Comparison of ENCODE assay signal across 17 mouse cellular contexts in the genomic region with DNA sequence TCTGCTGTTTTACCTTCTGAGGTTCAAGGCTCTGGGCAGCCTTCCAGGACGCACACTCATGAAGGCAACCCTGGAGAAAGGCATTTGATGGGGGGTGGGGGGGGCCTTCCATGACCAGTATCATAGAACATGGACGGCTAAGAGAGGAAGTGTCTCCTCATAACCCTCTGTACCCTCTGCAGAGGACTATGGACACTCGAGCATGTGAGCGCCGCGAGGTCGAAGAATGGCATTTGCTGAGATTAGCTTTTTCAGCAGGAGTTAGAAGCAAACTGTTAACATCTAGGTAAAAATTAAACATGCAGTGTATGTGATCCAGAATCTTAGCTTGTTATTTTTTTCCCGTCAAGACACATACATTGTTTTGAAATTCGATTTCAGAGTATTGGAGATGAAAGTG.
A peak's percentile ranks its signal among the peaks of the same experiment; 100 is the strongest.
DNase-seq lines count a peak whose midpoint lies in the region; ATAC-seq and TF ChIP-seq lines count a peak whose summit lies in the region.
"Had no signal": no experiment of that assay in that cellular context is flagged by ENCODE, and none has a peak within 500 bp of the region (broad histone marks: within the 10 kb centered on the region; RNA-seq: fewer than 3 reads in every experiment).

No protein-coding gene starts in this region.

- TF ChIP-seq CTCF in kidney, adult 2 months (conservative IDR thresholded peaks at IDR 0.05; ENCODE audit: insufficient read depth, insufficient read length, low read depth, low read length), result no peak

- peak; percentile 92 for DNase-seq in kidney, adult 2 months
- DNase-seq in kidney, adult 8-10 months, result peak; percentile 89
- peak; percentile 73 for DNase-seq in kidney, postnatal 10 days
- peak; percentile 24 to 56 for DNase-seq in kidney, postnatal 4 days
- no peak for DNase-seq in forebrain, embryonic 11.5 days (ENCODE audit: low spot score)
- no peak for DNase-seq in testis, postnatal 14 days (ENCODE audit: low spot score)
- DNase-seq in layer of hippocampus, postnatal 36 days, result no peak
- DNase-seq: adrenal gland, adult 8-10 months; adrenal gland, postnatal 36 days; cerebellum, adult 2 months had no signal

- no peaks in the 10 kb centered on the region for H3K27me3 ChIP-seq in kidney, adult 2 months (replicated peaks; ENCODE audit: control insufficient read depth, insufficient read depth, low read length)
- H3K27me3 ChIP-seq in forebrain, embryonic 11.5 days (ENCODE audit: control insufficient read depth, insufficient read depth, low read length), result no peaks in the 10 kb centered on the region
- H3K27me3 ChIP-seq: embryonic facial prominence, embryonic 15.5 days; forebrain, embryonic 12.5 days; heart, embryonic 12.5 days; hindbrain, embryonic 15.5 days had no signal

- no peaks in the 10 kb centered on the region for H3K36me3 ChIP-seq in kidney, adult 2 months (ENCODE audit: control insufficient read depth, insufficient read depth, low read length)
- no peaks in the 10 kb centered on the region for H3K36me3 ChIP-seq in forebrain, embryonic 11.5 days (ENCODE audit: control insufficient read depth, insufficient read depth, low read length)
- H3K36me3 ChIP-seq: embryonic facial prominence, embryonic 15.5 days; forebrain, embryonic 12.5 days; heart, embryonic 12.5 days; hindbrain, embryonic 10.5 days; hindbrain, embryonic 15.5 days had no signal

- H3K9ac ChIP-seq in forebrain, embryonic 11.5 days (ENCODE audit: low read length), result no peak overlapping the region
- H3K9ac ChIP-seq: embryonic facial prominence, embryonic 15.5 days; forebrain, embryonic 12.5 days; heart, embryonic 12.5 days; hindbrain, embryonic 15.5 days had no signal

- no peak for ATAC-seq in forebrain, embryonic 11.5 days (replicated peaks; ENCODE audit: low FRiP score)
- ATAC-seq: forebrain, embryonic 16.5 days had no signal

- H3K4me3 ChIP-seq in kidney, adult 2 months (ENCODE audit: insufficient read depth, low read depth, low read length), result no peak overlapping the region
- no peak overlapping the region for H3K4me3 ChIP-seq in forebrain, embryonic 11.5 days (ENCODE audit: low read depth, low read length)
- H3K4me3 ChIP-seq: embryonic facial prominence, embryonic 15.5 days; erythroblast, embryonic 14.5 days; forebrain, embryonic 12.5 days; heart, embryonic 12.5 days; hindbrain, embryonic 10.5 days; hindbrain, embryonic 15.5 days had no signal

- H3K27ac ChIP-seq in kidney, adult 2 months (ENCODE audit: insufficient read depth, low read depth, low read length), result peak overlapping the region; percentile 98
- H3K27ac ChIP-seq in forebrain, embryonic 11.5 days (ENCODE audit: low read depth, low read length), result no peak overlapping the region
- H3K27ac ChIP-seq: embryonic facial prominence, embryonic 15.5 days; forebrain, embryonic 12.5 days; hindbrain, embryonic 10.5 days; hindbrain, embryonic 15.5 days had no signal

- TF ChIP-seq POLR2A in kidney, adult 2 months (IDR thresholded peaks at IDR 0.05; ENCODE audit: low read depth, low read length), result no peak

- H3K9me3 ChIP-seq in forebrain, embryonic 11.5 days (ENCODE audit: control insufficient read depth, low read length), result no peaks in the 10 kb centered on the region
- H3K9me3 ChIP-seq: embryonic facial prominence, embryonic 15.5 days; forebrain, embryonic 12.5 days; heart, embryonic 12.5 days; hindbrain, embryonic 10.5 days; hindbrain, embryonic 15.5 days had no signal

- 55% methylated on average over 9 of the region's 9 CpGs for WGBS in kidney, adult 2 months
- WGBS in forebrain, embryonic 11.5 days, result 92% methylated on average over 9 of the region's 9 CpGs

- no peak overlapping the region for H3K4me2 ChIP-seq in forebrain, embryonic 11.5 days (ENCODE audit: low read depth, low read length, severe bottlenecking)
- H3K4me2 ChIP-seq: embryonic facial prominence, embryonic 15.5 days; forebrain, embryonic 12.5 days; heart, embryonic 12.5 days; hindbrain, embryonic 15.5 days had no signal

- peaks cover 8% of the 10 kb centered on the region; the same call in 1 of the 2 replicates for H3K4me1 ChIP-seq in kidney, adult 2 months (ENCODE audit: control insufficient read depth, insufficient read depth, low read length)
- no peaks in the 10 kb centered on the region for H3K4me1 ChIP-seq in forebrain, embryonic 11.5 days (replicated peaks; ENCODE audit: control insufficient read depth, insufficient read depth, low read length)
- H3K4me1 ChIP-seq: embryonic facial prominence, embryonic 15.5 days; forebrain, embryonic 12.5 days; hindbrain, embryonic 10.5 days; hindbrain, embryonic 15.5 days had no signal

Comparison
In these comparisons a context has a peak if more than half of its experiments do, and no peak if none do; other contexts are left out.
1. DNase-seq: peak in kidney, adult 2 months (single experiment), kidney, adult 8-10 months (2 of 2), kidney, postnatal 10 days (single experiment) and kidney, postnatal 4 days (2 of 2); none in forebrain, embryonic 11.5 days (single experiment), testis, postnatal 14 days (single experiment) and layer of hippocampus, postnatal 36 days (0 of 2).